Mouse (Mus musculus) lung, postnatal 25 days (tissue): ENCODE measurements around the gene Scn4b.

ENCODE experiments used
- DNase-seq: peaks from one replicate; pipeline ENCODE4 v3.0.0; 2022; ENCODE audit warnings: low spot score

Gene Scn4b

GRCm38 (mm10) chr9:45189661-45190174, 51.5 kb downstream of the Scn4b start:
- DNase-seq, result no peak

- DNase-seq, result no peak
Observed at GRCm38 (mm10) chr9:45195468-45195867, 57.3 kb downstream of the Scn4b start.

DNA sequence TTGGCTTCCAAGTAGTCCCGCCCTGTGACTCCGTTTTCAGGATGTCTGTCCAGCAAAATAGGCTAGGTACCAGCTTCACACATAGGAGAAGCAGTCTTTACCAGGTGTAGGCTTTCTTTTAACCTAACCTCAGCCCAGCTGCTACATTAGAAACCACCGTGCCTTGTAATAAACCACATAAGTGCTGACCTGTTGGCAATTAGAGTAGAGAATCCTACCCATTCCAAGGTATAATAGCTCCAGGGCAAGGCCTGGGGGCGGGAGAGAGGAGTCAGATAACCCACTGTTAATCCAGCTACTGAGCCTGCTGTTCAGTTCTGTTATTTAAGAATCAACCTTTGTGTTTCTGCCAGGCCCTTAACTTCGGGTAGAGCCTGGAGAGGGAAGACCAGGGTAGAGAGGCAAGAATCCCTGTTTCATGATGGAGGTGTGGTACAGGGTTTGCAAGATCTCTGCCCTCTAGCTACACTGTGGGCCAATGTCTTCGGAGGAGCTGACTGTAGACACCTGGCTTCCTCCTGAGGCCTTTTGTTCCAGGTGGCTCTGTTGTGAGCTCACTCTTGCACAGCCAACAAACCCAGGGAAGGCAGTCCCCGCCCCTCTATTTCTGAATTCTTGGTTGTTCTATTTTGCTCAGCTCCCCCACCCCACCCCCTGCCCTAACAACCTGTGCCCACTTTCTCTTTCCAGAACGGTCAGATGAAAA, 58.1 kb downstream of the Scn4b start:
- DNase-seq, result no peak

DNA sequence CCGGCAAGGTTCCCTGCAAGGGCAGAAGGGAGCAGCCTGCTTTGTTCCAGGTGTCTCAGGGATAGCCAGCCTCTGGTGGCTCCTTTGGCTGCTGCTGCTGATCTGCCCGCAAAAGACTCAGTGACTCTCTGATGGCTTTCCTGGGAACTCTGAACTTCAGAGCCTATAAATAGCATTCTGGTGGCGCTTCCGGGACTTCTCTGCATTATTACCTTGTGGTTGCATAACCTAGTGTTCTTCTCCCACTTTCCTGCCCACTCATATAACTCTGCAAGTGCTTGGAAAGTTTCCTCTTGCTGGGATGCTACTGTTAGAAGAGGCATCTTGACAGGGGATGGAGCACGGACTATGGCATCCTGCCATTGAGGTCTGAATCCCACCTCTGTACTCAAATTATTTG, 59.4 kb downstream of the Scn4b start:
- no peak for DNase-seq

DNA sequence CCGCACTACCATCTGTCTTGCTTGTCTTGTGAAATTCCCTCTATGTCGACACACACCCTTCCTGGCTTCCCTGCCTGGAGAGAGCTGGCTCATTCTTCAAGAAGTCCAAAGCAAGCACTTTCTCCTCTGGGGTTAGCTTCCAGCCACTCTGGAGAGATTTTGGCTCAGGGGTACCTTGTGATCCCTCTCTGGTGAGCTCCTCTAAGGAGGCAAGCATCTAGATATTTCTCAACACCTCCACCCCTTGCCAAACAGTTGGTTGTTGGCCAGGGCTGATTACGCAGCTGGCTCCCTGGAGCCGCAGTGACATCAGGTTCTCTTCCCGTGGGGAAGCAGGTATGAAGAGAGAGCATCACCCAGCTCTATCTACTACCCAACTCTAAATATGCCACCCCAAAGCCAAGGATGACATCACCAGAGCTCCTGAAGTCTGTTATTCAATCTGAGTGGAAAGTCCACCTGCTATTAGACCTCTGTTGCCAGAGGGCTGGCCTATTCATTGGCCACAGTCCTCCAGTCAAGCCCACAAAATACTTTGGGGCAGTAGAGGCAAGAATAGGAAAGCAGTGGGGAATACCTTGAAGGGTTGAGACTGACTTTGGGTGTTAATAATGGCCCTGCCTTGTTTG, 63.2 kb downstream of the Scn4b start:
- DNase-seq, result peak; percentile 80

DNA sequence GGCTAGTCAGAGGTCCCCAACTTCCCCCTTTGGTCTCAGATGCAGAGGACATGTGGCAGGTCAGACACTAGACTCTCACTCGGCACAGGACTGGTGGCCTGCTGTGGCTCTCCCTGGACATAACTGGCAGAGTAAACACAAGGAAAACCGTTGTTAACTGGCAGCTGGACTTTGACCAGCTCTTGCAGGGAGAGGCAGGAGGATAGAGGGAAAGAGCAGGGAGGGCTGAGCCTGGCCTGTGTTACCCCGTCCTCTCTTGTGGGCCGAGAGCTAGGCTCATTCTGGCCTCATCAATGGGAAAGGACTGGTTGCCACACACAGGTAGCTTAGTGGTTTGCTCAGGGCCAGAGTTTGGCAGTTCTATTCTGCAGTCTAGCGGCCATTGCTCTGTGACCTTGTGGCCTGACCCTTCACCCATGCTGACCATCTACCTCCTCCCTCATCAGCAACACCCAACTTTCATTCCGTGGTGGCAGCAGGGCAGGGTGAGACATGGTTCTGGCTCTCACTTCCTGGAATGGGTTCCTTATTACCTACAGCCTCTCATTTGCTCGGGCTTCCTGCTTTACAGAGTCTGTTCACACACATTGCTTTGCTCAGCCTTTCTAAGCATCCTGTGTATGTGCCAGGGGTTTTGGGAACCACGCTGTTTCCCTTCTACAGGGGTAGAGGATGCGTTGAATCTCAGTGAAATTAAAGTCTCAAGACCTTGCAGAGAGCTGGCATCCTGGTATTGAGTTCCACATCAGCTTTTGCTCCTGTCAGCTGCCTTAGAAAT, 64.0 kb downstream of the Scn4b start:
- no peak for DNase-seq
